Mouse (Mus musculus) kidney, postnatal 14 days (tissue): Measurements from ENCODE around the gene Ybx1.
A peak's percentile ranks its signal among the peaks of the same experiment; 100 is the strongest.

Experiments used
- DNase-seq: peaks from one replicate; pipeline ENCODE4 v3.0.0; 2022; ENCODE audit warnings: mixed read lengths

The Ybx1 gene

GRCm38 (mm10) chr4:119232410-119233255 is 61.8 kb downstream of the Ybx1 start, which contains the start of the genes AU022252 and P3h1:
AU022252 (minus strand) TSS chr4:119232712.
P3h1 (plus strand) TSS chr4:119232915.
- DNase-seq: peak; percentile 100
